Mouse (Mus musculus): ENCODE measurements around the gene Rnf2.

Gene Rnf2

DNA sequence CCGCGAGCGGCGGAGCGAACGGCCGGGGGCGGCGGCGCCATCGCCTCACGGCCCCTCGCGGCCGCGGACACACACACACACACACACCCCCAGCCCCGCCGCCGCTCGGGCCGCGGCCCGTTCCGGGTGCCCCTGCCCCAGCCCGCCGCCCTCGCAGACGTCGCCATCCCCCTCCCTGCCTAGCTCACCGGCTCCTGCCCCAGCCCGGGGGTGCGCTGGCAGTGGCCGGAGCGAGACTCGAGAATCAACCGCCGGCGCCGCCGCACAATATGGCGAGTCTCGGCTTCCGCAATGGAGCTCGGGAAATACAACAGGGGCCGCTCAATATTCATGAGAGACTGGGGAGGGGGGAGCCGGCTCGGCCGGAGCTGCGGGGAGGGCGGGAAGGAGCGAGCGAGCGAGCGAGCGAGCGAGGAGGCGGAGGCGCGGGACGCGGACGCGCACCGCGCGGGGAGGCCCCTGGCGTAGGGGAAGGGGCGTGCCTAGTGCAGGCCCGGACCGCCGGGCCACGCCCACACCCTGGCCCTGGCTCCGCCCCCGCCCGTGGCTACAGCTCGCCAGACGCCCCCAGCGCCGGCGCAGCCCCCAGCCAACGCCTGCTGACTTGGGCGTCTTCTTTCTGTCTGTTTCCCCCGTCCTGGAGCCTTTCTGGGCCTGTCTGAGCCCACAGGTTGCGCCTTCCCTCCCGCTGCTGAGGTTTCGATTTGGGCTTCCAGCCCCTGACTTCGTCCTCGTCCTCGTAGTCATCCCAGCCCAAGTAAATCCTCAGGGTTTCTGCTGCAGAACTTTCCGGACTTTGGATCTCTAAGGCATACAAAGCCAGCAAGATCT lies at the start of gene Rnf2:
Gene Rnf2 (minus strand): TSS at position 425 of the 831 bp plus-strand sequence.
- peak; percentile 93 for DNase-seq (ENCODE audit: extremely low read depth, insufficient read length, low spot score)

DNA sequence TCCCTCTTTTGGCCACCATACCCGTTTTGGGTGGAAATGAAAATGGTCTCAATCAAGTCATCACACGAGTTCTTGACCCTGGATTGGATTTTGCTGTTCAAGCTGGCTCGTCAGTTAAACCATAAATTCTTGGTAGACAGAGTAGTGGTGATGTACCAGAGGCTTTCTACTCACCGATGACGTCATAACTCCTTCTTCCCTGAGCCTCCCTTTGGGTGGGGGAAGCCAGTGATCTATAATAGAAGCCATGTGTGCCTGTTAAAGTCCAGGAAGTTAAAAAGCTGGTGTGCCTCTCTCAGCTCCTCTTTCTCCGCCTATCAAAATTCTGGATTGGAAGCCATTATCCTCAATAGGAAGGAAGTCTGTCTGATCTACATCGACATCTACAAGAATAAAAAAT lies 49.0 kb upstream of the Rnf2 start:
- no peak for DNase-seq (ENCODE audit: extremely low read depth, insufficient read length, low spot score)

DNA sequence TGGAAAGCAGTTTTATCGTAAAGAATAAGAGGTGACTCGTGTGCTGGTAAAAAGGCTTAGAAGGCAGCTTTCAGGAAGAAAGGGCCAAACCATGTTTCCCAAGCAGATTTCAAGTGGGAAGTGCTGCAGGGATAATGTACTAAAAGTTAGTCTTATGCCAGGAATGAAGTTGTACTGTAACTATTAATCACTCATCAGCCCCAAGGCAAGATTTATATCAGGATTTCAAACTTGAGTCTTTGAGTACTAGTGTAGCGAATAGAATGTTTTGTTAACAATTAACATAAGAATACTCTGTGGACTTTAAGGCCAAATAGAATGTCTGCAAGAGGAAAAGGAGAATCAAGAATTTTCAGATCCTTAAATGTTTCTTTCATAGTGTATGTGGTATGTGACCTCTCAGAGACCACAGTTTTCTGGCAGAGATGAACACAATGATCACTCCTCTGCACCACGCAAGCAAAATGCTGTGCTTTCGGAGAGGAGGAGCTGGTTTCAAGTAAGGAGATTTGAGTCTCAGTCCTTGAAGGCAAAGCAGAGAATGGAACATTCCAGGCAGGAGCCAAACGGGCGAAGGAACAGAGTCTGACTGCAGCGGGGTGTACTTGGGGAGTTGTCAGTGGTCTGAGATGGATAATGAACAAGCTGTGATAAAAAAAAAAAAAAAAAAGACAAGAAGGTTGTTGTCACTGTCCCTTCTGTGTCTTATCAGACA lies 48.3 kb upstream of the Rnf2 start:
- no peak for DNase-seq (ENCODE audit: extremely low read depth, insufficient read length, low spot score)

DNA sequence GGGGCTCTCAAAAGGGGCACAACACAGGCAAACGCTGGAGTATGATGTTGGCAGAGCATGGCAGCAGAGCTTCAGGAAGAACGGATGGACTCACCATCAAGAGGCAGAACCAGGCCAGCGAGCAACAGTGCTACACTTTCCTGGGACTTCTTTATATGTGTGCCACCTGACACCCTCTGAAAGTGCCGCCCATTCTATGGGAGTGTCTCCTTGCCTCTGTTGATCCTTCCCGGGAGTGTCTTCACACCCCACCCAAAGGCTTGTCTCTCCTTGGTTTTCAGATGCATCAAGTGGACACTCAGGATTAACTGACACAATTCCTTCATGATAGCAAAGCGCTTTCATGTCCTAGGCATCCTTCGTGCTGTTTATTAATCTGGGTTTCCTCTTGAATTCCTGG lies 44.8 kb upstream of the Rnf2 start:
- DNase-seq (ENCODE audit: extremely low read depth, insufficient read length, low spot score) = no peak

DNA sequence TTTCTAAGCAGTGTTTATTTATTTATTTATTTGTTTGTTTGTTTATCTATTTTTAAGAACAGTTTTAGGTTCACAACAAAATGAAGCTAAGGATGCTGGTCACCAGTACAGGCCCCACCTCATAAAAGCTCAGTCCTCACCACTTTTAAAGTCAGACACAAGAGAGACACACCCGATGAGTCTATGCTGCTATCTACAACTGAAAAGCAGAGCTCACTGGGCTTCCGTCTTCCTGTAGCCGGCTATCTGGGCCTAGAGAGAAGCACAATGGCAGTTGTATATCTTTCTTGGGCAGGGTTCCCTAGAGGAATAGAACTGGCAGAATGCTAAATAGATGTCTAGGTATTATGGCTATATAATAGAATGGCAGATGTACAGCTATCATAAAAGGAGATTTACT lies 43.8 kb upstream of the Rnf2 start:
- no peak for DNase-seq (ENCODE audit: extremely low read depth, insufficient read length, low spot score)

DNA sequence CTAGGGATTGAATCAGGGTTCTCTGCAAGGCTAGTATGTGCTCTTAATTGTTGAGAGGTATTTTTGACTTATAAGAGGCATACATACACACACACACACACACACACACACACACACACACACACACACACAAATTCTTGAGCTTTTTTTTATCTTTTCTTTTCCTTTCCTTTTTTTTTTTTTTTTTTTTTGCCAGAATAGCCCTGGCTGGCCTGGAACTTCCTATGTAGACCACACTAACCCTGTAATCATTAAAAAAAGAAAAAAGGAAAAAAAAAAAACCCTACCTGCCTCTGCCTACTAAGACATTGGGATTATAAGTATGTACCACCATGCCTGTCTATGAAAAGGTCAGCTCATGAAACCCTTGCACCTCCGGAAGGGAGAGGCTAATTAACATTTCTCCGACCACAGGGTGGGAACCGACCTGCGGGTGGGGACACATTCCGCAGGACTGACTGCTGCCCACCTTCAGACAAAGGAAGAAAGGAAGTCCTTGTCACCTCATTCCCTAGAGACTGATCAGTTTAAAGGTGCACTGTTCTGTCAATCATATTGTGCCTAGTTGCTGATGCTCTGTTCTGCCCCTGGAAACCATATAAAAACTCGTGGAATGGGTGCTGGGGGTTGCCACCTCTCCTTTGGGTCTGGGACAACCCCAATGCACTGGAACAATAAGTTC lies 43.2 kb upstream of the Rnf2 start:
- DNase-seq (ENCODE audit: extremely low read depth, insufficient read length, low spot score) = no peak

DNA sequence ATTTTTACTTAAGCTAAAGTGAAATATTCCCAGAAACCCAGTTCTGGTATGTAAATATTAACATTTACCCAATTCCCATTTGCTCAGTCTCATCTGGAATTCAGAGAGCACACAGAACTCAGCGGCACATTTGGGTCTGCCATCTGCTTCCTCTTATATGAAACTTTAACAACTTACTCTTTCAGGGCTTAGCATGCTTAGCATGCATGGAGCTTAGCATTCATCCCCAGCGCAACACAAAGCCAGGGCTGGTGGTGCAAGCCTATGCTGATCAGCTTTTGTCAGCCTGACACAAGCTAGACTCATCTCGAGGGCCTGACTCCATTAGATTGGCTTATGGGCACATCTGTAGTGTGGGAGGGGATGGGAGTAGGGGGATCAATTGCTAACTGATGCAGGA lies 25.9 kb upstream of the Rnf2 start:
- DNase-seq (ENCODE audit: extremely low read depth, insufficient read length, low spot score) = no peak

DNA sequence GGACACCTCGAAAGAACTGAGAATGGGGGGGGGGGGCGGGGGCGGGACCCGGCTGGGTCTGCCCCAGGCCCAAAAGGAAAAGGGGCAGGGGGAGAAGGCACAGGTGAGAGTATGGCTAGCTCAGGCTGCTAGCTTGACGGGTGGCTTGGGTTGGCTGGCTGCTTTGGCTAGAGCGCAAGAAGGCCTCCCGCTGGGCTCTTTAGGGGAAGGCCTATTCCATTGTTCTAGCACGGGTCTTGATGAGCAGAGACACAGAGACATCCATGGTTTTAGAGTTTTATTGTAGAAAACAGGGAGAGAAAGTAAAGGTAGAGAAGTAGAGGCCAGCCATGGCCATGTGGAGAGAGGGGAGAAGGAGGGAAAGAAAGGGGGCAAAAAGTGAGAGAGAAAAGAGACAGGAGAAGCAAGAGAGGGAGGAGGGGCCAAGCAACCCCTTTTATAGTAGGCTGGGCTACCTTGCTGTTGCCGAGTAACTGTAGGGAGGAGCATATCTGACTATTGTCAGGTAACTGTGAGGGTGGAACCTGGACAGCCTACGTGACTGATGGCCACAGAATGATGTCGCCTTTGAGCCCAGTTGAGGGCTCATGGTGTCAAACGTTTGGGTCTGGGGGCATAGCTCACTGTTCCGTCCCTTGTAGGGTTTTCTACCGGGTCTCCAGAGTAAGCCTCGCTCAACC lies 17.0 kb upstream of the Rnf2 start:
- DNase-seq (ENCODE audit: extremely low read depth, insufficient read length, low spot score) = no peak

DNA sequence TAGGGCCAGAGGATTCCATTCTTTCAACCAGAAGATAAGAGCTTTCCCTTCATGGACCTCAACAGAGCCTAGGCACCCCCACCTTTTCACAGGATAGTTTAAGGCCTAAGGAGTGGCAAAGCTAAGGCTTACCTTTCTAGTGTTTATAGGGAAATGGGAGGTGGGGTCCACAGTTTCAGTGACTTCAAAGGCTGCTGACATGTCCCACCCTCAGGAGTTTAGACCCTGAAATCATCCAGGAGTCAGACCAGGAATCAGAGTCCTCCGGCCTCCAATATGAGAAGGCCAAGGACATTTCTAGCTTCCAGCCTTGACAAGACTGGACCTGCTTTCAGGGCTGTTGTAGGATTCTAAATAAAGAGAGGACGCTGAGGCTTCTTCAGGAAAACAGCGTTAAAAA lies 16.1 kb upstream of the Rnf2 start:
- DNase-seq (ENCODE audit: extremely low read depth, insufficient read length, low spot score) = no peak

DNA sequence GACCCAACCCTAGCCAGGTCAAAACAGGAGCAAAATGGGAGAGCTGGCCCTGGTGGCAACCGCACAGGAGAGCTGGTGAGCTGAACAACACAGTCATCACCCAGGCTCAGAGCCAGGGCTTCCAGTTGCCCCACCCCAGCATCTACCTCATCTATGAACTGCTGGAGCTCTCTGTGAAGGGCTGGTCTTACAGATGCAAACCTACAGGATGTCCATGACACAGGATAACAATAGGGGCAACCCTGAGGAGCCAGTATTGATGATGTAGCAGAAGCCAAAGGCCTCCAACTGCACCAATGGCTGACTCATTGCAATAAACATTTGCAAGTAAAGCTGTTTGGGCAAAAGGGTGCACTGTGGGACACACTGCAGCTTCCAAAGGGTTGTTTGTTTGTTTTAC lies 15.0 kb upstream of the Rnf2 start:
- peak; percentile 16 for DNase-seq (ENCODE audit: extremely low read depth, insufficient read length, low spot score)

DNA sequence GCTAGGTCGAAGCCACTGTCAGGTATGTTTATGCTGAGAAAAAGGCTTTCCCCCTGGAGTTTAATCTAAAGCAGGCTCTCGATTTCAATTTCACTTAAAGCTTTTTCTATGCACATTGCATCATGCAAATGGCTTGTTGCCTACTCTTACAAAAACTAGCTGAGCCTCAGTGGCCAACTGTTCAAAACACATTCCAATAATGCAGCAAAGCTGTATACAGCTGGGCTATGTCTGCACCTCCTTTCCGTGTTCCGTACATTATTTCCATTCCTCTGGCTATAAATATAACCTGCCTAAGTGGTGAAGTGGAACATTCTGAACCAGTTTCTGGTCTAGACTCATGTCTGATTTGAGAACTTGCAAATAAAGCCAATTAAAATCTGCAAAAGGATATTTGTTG lies 13.4 kb upstream of the Rnf2 start:
- no peak for DNase-seq (ENCODE audit: extremely low read depth, insufficient read length, low spot score)

DNA sequence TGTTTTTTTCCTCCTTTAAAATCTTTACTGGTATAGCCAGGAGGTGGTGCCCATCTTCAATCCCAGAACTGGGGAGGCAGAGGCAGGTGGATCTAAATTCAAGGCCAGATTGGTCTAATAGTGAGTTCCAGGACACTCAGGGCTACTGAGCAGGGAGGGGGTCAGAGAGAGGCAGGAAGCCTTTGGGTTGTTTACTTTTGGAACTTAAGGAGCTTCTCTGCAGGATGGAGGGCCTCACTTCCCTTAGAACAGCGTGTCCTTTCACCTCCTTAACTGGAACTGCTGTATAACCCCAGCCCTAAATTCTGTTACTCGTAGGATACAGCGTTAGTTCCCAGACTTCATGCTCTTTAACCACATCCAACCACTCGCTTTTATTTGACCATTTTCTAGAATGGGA lies 10.1 kb upstream of the Rnf2 start:
- DNase-seq (ENCODE audit: extremely low read depth, insufficient read length, low spot score) = no peak

DNA sequence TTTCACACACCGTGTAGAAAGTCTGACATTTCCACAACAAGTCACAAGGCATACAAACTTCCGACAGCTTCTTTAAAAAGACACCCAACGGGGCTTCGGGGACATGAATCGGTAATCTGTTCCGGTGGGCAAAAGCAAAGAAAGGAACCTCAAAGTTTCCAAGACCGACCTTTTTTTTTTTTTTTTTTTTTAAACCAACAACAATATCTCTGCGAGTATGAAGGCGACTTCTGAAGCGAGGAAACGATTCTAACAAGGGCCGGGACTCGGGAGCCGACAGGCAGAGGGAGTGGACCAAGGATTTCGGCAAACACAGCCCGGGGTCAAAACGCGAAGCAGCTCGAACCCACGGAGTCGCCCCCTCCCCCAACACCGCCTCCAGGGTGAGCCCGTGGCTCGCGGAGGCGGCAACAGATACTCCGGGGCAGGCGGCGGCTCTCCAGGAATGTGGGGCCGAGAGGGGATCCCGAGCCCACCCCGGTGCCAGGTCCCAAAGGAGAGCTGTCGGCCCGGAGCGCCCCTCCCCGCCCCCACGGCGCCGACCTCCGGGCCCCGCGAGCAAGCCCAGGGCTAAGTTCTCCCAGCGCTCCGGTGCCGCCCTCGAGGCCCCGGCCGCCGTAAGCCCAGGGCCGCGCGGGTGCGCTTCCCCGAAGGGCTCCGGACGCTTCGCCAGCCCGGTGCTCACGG lies 797 bp downstream of the Rnf2 start:
- peak; percentile 69 for DNase-seq (ENCODE audit: extremely low read depth, insufficient read length, low spot score)

DNA sequence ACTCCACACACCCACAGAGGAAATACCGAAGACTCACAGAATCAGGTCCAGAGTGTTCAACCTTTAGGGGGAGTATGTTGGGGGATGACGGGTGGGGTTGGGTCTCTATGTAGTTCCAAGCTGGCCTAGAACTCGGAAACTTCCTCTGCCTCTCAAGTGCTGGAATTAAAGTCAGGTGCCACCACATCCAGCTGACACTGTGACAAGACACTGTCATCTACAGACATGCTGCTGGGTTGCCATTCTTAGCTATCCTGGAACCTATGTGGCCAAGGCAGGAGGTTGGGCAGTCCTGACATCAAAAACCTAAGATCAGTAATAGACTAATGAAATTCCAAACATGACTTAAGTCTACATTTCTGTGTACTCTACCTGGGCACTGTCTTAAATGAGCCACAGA lies 2.4 kb downstream of the Rnf2 start:
- no peak for DNase-seq (ENCODE audit: extremely low read depth, insufficient read length, low spot score)

DNA sequence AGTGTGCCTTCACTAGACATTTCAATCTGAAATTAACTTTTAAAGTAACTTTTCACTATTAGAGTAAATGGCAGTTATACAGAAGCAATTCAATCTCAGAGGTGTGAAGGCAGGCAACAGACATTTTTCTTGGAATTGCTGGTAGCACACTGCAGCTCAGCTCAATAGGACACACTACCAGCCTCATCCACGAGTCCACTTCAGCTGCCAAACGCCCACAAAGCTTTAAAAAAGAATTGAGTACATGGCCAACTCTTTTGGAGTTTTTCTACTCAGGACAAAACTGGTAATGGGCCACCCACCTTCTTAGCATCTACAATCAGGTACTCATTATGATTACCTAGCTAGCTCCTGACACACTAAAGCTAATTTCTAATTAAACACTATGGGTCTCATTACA lies 2.8 kb downstream of the Rnf2 start:
- DNase-seq (ENCODE audit: extremely low read depth, insufficient read length, low spot score) = no peak

DNA sequence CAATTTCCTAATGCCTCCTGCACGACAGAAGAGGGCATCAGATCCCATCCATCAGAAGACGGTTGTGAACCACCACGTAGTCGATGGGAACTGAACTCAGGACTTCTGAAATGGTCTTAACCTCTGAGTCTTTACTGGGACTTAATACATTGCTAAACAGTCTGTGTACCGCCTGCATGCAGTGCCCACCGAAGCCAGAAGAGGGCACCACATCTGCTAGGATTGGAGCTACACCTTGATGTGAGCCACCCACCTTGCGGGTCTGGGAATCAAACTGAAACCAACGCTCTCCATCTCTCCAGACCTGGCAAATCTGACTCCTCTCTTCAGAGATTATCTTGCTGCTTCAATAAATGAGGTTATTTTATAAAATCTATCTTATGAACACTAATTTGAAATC lies 3.7 kb downstream of the Rnf2 start:
- peak; percentile 15 for DNase-seq (ENCODE audit: extremely low read depth, insufficient read length, low spot score)

DNA sequence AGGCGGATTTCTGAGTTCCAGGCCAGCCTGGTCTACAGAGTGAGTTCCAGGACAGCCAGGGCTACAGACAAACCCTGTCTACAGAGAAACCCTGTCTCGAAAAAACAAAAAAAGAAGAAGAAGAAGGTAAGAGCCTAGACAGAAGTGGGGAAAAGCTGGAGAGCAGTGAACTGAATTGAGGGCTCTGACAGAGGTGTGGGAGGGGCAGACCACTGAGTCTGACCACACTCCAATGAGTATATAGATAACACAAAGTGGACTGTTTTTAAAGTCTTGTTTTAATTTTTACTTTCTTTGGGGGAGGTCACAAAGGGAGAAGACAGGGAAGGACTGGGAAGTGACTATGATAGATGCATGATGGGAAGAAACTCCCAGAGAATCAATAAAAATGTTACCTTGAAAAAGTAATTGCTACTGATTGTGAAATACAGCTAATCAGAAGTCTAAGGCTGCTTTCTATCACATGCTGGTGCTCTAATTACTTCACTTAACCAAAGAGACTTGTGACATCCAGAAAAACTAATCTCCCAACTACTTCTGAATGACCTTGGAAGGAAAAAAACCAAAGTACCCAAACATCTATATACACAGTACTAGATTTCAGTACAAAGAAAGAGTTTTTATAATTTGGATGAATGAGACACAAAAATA lies 5.0 kb downstream of the Rnf2 start:
- DNase-seq (ENCODE audit: extremely low read depth, insufficient read length, low spot score) = no peak

DNA sequence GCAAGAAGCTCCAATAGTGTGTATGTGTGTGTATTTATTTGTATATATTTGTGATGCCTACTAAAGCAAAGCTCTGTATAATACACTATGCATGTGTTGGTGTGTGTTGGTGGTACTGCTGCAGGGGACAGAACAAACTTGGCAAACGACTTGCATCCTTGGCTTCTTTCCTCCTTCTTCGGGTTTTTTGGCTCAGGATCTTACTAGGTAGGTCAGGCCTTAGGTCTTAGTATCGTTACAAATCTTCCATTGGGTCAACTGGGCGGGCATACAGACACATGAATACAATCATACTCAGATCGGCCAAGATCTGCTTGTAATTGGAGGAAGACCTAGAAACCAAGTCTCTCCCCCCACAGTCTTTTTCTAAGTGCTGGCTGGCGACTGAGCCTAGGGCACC lies 6.0 kb downstream of the Rnf2 start:
- DNase-seq (ENCODE audit: extremely low read depth, insufficient read length, low spot score) = no peak

DNA sequence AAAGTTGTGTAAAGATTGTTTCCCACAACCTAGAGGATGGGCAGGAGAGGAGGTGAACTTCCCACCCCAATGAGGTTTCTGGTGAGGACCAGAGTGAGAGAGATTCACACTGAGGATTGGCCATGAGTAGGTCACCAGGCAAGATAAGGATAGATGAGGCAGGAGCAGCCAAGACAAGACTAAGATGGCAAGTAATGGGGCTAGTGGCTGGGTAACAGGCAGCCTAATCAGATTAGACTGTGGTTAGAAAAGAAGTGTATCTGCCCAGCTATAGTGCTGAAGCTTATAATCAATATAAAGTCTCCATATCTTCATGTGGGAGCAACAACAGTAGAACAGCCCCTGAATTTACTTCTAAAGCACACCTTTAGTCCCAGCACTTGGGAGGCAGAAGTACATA lies 6.9 kb downstream of the Rnf2 start:
- no peak for DNase-seq (ENCODE audit: extremely low read depth, insufficient read length, low spot score)

DNA sequence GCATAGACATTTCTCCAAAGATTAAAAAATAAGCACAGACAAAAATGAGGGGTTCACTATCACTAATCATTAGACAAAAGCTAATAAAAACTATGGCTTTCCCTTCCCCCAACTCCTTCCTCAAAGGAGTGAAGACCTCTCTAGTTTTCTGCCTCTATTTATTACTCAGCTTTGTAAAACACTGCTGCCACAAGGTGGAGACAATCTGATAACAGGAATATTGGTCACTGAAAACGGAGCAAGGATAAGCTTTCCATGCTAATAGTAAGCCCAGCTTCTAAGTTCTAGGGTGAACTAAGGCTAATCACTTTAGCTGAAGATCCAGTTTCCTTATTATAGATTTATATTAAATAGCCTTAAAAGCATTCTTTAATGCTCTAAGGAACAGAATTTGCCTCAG lies 8.3 kb downstream of the Rnf2 start:
- no peak for DNase-seq (ENCODE audit: extremely low read depth, insufficient read length, low spot score)
